Mouse (Mus musculus) heart, adult 2 months (tissue): Measurements from ENCODE around the gene Lamtor1.

Experiments used
- CTCF ChIP-seq: fragments of 200-600 bp; IDR thresholded peaks from 2 replicates; pipeline ENCODE4 v1.8.1; 2022; ENCODE audit warnings: antibody characterized with exemption, mild to moderate bottlenecking, moderate library complexity
- EP300 ChIP-seq: fragments of 200-500 bp; IDR thresholded peaks from 2 replicates; pipeline ENCODE4 v1.6.1; 2011; ENCODE audit warnings: low read depth, low read length, control low read depth; ENCODE audit not compliant: insufficient read depth
- POLR2A ChIP-seq: fragments of 200-500 bp; IDR thresholded peaks from 2 replicates; pipeline ENCODE4 v1.6.1; 2011; ENCODE audit warnings: mild to moderate bottlenecking, low read depth, low read length, control low read depth; ENCODE audit not compliant: insufficient read depth

DNA sequence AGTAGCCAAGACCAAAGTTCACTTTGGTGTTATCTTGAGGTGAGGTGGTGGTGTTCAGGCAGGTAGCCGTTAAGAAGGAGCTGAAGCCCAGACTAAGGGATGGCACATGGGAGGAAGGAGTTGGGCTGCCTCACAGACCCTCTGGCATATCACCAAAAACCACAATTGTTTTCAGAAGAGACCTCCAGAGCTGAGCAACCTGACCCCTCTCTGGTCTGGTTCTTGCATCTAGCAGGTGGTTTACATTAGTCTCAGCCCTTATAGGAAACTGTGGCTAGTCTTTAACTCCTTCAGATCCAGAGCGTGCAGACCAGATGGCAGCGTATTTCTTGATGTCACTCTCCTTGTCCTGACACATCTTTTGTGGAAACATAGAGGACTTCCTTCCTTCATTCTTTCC lies 68.0 kb downstream of the Lamtor1 start:
- no peak for TF ChIP-seq CTCF
- TF ChIP-seq POLR2A: no peak
- no peak for TF ChIP-seq EP300
